Mouse (Mus musculus): ENCODE results near the gene Cks1b.
"Not testable (repeated sequence)": the region's sequence is repeated elsewhere in the genome, so short reads cannot be mapped to it uniquely, and the experiment has no call there.

Cks1b gene

GRCm38 (mm10) chr3:89418170-89418860 is at the start of gene Cks1b, which contains the start of gene Shc1:
Gene Cks1b, minus strand, starts transcription at chr3:89418383.
Gene Shc1, plus strand, starts transcription at chr3:89418443.
- DNase-seq, result peak; percentile 90

DNA sequence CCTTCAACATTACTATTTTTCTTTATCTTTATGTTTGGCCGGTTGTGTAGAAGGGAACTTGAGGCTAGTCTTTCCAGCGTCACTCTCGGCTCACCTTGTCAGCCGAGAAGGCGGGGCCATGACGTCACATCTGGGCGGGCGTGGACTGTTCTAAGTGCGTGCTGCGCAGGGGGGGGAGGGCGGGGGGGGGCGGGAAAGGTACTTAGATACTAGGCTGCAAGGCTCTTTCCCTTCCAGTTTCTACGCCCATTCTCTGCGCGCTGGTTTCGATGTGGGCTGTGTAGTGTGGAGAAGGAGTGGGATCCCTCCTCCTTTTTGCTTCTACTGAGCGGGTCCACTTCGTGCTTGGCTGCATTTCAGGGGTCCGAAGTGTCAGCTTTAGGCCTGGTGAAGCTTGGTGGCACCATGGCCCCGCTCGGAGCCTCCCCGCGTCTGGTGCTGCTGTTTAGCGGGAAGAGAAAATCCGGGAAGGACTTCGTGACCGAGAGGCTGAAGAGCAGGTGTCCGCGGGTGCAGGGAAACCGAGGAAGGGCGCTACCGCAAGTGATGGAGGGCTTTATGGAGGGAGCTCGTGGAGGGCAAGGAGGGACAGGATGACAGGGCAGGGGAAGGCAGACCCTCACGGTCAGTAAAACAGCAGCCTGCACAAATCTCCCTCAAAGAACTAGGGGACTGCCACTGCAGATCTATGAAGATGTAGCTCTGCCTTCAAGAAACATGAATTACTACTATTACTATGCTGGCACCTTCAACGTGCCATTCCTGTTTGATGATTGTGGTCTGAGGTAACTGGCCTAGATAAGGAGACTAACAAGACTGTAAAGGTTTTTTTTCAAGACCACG is 41.0 kb upstream of the Cks1b start:
- DNase-seq, result peak; percentile 97

DNA sequence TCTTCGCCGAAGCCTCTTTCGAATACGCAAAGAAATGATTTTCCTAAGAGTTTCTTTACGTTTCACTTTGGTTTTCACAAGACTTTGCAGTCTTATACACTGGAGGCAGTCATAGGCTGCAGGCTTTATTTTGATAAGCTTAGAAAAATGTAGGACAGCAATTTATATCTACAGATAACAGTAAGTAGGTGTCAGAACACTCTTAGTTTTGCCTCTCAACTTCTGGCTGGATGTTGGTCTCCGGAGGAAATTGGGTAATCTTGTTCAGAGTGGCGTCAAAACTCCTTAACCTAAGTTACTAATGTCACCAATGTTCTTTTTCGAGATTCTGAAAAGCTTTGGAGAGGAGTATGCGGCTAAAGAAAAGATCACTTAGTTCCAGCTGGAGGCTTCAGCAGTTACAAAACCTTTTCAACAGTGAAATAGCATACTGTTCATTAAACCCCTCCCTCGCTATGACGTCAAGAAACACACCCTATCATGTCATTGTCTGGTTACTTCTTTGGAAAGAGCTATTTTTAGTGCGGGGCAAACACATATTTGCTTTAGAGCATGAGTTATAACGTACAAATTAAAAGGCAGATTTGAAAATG is 40.3 kb upstream of the Cks1b start:
- no peak for DNase-seq

GRCm38 (mm10) chr3:89456726-89457665 is 38.8 kb upstream of the Cks1b start:
- peak; percentile 90 for DNase-seq

- DNase-seq, result no peak
Measured at GRCm38 (mm10) chr3:89455786-89456285, 37.7 kb upstream of the Cks1b start.

GRCm38 (mm10) chr3:89454401-89455177 is 36.4 kb upstream of the Cks1b start, which contains the start of gene Pmvk:
Gene Pmvk, plus strand, starts transcription at chr3:89454541.
- no peak for DNase-seq

GRCm38 (mm10) chr3:89451916-89452315 is 33.7 kb upstream of the Cks1b start:
- DNase-seq, result peak; percentile 78

- DNase-seq, result peak; percentile 84
Measured at GRCm38 (mm10) chr3:89449541-89449940, 31.4 kb upstream of the Cks1b start.

DNA sequence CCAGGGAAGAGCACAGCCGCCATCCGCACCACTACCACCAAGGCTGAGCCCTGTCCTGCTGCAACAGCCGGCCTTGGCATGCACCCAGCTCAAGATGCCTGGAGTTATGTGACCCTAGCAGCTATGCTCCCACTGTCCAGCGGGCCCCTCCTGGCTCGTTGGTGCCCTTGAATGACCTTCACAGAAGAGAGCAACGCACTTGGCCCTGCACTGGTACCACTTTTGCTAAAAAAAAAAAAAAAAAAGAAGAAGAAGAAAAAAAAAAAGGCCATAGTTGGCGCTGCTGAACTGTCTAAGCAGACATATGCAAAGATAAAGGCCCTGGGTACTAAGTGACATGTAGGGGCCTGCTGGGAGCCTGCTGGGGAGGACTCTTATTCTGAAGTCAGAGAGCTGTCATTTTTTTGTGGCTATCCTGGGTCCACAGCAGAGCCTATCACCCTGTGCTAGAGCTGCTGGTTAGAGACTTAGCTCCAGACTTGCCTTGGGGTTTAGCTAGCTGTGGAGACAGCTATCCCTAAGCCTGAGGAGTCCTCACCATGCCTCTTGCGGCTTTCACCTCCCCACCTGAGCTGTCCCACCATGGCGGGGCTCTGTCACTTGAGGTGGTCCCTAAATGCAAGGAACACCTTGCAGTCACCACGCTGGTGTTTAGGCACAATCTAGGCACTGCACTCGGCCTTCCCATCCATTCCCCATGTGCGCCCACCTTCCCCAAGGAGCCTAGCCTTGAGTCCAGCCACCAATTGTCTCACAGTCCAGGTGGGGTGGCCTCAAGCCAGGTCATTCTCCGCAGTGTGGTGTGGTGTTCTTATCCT is 30.7 kb upstream of the Cks1b start:
- DNase-seq, result peak; percentile 25

DNA sequence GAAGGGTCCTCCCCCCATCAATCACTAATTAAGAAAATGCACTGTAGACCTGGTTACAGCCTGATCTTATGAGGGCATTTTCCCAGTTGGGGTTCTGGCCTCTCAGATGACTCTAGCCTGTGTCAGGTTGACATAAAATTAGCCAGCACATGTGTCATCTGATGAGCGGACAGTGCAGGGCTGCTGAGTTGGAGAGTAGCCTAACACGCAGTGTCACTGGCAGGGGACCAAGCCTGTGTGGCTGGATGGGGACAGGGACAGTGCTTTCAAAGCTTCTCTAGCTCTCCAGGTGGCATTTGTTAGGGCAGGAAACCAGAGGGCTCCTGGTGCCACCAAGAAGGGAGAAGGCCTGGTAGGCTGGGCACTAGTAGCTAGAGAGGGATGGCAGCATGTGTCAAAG is 22.5 kb upstream of the Cks1b start:
- DNase-seq, result no peak

GRCm38 (mm10) chr3:89437269-89437668 is 19.1 kb upstream of the Cks1b start:
- peak; percentile 40 for DNase-seq

DNA sequence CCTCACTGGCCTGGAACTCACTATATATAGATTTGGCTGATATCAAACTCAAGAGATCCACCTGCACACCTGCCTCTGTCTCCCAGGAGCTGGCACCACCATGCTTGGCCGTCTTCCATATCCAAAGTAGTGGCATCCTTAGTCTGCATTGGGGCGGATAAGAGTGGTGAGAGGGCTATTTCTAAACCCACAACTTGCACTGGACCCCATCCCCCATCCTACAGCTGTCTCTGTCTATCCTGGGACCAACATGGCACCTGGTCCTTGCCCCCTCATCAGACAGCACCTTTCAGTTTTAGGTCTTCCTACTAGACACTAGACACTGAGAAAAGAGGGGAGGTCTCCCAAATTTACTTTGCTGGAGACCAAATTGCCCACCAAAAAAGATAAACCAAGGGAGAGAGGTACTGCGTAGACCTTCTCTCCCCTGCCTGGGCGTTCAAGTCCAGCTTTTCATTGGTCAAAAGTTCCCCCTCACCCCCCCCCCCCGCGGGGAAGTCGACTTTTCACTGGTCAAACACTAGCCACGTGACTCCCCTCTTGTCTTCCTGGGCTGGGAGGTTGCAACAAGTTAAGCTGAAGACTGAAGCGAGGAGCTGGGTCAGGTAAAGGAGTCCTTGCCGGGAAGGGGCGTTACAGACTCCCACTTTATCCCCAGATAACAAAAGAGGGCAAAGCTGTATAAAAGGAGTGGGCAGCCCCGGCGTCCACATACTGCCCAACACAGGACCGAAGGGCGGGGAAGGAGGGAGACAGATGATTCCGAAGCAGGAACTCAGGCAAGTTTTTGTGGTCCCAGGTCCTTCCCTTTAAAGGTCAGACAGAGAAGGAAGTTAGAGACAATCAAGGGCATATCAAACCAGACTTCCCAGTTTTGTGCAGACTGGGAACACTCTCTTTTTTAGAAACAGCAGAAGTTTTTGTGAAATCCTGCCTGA is 18.3 kb upstream of the Cks1b start, which contains the start of gene Pbxip1:
Gene Pbxip1 (plus strand): TSS at position 531 of the 938 bp plus-strand sequence.
- peak; percentile 70 for DNase-seq

DNA sequence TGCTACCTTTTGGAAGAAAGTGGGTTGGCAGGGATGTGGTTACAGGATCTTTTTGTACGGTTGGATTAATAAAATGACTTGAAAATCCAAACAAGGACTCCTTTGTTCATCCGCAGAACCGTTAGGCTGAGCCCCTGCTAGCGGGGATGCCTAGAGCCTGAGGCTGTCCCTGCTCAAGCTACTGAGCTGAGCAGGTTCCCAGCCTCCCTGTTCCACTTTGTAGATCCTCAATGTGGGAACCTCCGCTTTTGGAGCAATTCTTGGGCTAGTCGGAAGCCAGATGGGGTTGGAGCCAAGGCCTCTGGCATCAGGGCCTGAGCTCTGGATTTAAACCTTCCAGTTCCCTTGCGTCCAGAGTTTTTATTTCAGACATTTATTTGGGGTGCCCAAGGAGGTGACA is 16.9 kb upstream of the Cks1b start:
- no peak for DNase-seq

- DNase-seq, result no peak
Measured at GRCm38 (mm10) chr3:89434532-89434931, 16.3 kb upstream of the Cks1b start.

GRCm38 (mm10) chr3:89432606-89433005 is 14.4 kb upstream of the Cks1b start:
- DNase-seq, result no peak

GRCm38 (mm10) chr3:89430171-89431159 is 12.3 kb upstream of the Cks1b start, which contains the start of gene Pygo2:
Gene Pygo2, plus strand, starts transcription at chr3:89430214.
- peak; percentile 93 for DNase-seq

GRCm38 (mm10) chr3:89429021-89429420 is 10.8 kb upstream of the Cks1b start:
- not testable (repeated sequence) for DNase-seq

DNA sequence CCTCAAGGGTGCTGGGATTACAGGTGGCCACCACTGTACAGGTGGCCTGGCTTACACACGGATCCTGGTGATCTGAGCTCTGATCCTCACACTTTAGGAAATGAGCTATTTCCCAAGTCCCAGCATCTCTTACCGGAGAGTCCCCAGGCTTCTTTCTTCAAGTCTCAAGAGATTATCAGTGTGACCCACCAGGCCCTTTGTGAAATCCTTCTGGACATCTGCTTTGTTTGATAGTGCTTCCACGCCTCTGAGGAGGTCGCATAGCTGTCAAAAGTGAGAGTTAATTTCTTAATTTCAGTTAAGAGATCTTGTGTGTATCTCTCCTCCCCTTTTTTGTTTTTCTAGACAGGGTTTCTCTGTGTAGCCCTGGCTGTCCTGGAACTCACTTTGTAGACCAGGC is 7.7 kb upstream of the Cks1b start:
- DNase-seq, result no peak

All from thymus, postnatal 14 days (tissue).